Mouse (Mus musculus) gonadal fat pad, adult 2 months (tissue): ENCODE data around the gene Dedd2. TPM values are rescaled to one million over a fixed set of nuclear protein-coding genes. Genes with fewer than 3 reads are reported as not detected.

Source experiments
- DNase-seq: peaks from one replicate; pipeline ENCODE4 v3.0.0-alpha.2; 2012; ENCODE audit warnings: low read depth
- polyA plus RNA-seq: library from polyadenylated mRNA; depleted of rRNA; stranded (reverse); fragments of >200 nt; gene quantifications from 2 replicates; pipeline ENCODE4 v1.2.3, GENCODE M21; 2012; rRNA removed

Gene Dedd2
- polyA plus RNA-seq, 1 experiment, result 21.9 TPM

DNA sequence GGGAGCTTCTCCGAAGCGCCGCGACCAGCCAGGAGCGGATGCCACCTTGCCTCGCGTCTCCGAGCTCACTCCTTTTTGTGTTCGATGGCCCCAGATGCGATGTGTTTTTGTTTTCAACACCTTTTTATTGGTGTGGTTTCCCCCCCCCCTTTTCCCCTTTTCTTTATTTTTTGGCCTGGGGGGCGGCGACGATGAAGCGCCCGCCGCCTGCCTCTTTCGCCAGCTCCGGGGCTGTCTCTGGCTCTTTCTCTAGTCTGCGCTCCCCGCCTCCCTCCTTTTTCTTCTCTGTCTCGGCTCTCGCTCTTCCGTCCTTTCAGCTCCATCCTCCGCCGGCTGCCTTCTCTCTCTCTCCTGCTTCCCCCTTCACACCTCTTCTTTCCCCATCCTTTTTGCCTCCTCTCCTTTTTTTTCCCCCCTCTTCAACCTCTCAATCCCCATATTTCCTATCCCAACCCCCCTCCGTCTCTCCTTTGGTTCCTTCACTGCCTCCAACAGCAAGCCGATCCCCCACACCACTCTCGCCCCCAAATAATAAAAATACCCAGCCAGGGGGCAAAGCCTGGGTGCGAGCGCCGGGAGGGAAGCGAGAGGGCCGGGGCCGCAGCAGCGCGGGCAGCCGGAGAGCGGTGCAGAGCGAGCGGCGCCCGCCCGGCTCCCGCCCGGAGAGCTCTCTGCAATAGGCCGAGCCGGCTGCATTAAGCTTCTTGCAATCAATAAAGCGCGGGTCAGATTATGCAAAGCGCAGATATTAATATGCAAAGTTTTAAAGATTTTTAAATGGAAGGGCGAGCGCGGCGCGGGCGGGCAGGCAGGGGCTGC lies 41.4 kb downstream of the Dedd2 start:
- DNase-seq, result no peak

DNA sequence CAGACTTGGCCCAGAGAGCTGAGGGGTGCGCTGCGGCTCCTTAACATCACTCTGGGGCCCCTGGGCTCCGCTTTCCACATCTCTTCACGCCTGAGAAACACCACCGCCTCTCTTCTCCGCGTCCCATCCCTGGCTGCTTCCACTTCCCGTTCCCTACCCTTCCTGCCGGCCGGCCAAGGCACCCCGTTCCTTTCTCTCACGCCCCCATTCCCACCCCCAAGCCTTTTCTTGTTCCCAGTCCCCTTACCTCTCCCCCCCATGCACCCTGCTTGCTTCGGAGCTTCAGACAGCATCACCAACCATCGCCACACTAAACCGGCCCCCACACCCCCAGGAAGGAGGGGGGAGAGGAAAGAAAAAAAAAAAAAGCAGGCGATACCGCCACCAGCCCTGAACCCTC lies 42.1 kb downstream of the Dedd2 start:
- no peak for DNase-seq

DNA sequence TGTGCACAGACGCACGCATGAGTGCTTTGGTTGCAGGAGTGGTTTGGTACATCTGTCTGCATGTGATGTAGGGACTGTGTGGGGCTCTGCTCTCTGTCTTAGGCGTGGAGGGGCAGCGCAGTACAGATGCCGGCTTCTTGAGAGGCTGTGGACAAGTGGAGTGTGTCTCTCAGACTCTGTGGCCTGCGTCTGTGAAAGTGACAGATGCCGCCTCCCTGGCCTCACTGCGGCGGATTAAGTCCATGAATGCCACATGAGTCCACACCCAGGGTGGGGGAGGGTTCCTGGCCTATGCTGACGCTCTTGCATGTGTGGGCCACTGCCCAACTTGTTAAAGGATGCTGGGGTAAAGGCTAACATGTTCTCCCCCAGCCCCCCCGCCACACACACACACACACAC lies 46.1 kb downstream of the Dedd2 start:
- no peak for DNase-seq

DNA sequence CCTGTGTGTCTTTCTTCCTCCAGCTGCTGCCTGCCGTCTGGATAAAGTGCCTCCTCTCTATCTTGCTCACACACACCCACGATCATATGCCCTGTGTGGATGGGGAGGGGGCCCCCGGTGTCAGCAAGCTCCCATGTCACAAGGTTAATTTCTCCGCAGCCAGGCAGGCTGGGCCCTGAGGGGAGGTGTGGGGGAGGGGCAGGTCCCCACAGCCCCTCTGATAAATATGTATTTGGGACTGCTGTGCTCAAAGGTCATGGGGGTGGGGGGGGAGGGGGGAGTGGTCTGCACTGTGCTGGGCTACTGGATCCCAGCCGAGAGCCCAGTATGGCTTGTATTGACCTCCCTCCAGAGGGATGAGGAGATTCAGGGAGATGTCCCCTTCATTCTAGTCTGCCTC lies 47.7 kb downstream of the Dedd2 start:
- no peak for DNase-seq

DNA sequence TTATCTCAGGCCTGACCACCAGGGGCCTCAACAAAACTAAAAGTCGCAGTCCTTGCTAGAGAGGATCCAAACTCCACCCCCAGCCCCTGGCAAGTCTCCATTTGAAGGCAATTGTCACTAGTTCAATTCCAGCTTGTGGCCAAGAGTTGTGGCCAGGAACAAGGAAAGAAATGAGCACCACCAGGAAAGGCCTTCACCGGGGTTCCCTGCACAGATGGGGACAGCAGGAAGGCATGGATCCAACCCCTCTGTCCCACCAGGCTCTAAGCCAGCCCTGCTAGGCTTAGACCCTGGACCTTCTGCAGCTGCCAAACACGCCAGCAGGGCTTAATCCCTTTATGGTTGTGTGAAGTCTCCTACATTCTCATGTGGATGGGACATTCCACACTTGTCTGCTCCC lies 49.8 kb downstream of the Dedd2 start:
- no peak for DNase-seq

DNA sequence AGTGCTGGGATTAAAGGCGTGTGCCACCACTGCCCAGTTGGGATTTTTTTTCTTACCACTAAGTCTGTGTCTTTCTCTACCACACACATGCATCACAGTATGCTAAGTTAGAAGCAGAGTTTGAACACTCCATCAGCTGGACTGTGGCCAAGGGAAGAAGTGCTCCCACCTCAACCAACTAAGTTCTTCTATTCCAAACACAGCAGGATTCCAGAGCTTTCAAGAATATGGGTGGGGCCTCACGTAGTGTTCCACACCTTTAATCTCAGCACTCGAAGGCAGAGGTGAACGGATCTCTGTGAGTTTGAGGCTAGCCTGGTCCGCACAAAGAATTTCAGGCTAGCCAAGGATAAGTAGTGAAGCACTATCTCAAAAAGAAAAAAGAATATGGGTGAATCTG lies 54.3 kb downstream of the Dedd2 start:
- DNase-seq, result no peak

DNA sequence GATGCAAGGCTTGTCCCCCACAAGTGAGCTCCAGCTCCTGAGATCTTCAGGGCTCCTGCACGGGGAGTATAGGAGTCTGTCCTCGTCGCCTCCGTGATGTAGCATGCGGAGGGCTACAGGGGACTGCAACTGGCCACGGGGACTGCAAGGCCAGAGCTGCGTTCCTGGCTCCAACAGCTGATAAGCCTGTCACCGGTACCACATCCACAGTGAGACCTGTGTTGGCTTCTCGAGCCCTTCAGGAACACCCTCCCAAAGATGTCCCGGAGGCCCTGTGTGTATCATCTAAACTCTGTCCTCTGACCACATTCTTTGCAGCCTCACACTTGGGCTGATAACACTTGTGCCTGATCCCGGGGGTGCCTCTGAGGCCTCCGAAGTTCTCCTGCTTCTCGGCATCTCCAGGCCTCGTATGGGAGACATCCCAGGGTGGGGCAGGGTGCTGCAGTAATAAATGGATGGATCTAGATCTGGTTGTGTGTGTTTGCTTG lies 64.2 kb downstream of the Dedd2 start:
- no peak for DNase-seq

DNA sequence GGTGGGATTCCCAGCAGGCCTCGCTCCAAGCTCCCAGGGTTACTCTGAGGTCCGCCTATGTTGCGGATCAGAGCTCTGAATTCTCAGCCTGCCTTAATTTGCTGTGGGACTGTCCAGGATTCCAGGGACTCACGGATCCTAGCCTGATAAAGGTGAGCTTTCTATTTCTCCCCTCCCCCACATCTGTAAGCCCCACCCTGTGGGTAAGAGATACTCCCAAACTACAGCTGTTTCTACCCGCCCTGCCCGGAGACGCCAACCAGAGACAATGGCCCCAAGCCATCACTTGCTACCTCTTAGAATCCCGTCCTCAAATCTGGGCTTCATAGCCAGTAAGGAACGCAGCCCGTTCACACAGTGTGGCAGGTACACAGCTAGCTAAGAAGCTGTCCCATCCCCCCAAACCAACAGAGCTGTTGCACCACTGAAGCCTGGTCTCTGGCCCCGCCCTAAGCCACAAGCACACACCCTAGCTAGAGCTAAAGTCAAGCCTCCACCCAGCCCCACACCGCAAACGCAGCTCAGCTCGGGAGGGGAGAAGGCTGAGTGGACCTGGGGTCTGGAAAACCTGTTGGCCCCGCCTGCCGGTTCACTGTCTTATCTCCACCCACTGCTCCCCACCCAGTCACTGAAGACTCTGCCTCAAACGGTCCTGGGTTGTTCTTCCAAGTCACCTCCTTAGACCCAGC lies 64.8 kb downstream of the Dedd2 start:
- DNase-seq, result no peak

DNA sequence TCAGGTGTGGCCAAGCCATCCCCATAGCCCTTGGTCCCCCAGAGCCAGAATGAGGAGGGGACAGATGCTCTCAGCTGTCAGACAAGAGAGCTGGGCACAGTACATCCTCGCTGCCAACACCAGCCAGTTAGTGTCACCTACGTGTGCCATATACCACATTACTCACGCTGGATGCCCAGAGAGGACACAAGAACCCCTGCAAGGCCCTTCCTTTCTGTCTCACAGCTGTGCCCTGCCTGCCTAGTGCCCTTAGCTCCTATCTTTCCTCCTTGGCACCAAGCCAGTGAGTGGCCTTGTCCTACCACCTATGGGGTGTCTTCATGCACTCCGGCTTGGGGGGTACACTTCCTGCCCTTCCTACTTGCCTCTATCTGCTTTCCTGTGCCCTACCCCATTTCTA lies 65.8 kb downstream of the Dedd2 start:
- no peak for DNase-seq

DNA sequence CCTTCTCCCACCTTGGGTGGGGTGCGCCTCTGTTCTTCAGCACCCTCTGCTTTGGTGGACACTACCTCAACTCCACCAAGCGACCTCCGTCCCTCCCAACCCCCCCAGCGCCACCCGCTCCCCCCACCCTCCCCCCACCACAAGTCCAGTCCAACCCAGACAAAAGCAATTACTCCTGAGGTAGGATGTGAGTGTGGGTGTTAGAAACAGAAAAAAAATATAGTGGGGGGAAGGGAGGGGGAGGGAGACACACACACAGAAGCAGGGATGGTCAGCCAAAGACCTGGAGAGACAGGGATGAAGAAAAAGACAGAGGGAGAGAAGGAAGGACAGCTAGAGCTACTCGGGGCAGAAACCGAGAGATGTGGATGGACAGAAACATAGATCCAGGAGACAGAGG lies 66.6 kb downstream of the Dedd2 start:
- no peak for DNase-seq

DNA sequence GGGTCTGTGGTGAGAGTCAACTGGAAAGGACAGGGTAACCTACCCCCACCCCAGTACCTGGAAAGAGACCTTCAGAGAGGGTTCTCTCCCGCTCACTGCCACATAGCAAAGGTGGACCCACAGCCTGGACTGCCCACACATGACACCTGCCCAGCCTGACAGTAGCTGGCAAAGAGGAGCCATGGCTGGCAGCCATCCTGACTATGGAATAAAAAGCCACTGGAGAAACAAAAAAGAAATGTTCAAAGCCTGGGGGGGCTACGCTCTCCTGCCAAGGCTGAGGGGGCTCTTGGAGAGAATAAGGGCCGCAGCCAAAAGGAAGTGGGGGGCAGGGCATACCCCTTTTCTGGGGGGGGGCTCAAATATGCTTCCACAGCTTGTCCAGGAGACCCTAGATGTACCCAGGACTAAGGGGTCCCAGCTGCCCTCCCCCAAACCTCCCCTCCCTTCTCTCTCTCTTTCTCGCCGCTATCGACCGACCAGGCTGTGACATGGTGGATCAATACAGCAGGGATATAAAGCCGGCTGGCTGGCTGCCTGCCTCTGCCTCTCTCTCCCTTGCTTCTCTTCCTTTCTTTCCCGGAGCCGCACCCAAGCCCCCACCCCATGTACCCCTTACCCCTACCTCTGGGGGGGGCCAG lies 68.4 kb downstream of the Dedd2 start:
- no peak for DNase-seq

DNA sequence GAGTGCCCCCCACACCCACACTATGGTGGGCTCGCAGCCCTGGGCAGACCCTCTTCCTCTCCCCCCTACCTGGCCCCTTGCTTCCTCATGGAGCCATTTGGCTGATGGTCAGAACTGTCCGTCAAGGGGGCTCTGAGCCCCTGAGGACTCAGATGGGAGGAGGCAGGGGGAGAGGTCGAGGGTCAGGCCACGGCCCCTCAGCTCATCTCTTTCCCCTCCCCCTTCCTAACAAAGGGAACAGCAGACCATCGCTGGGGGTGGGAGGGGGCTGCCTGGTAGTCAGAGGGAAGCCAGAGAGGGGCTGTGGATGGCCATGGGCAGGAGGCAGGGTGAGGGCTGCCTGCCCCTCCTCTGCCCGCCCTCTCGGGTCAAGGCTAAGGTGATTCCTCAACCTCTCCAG lies 69.4 kb downstream of the Dedd2 start:
- DNase-seq, result no peak

DNA sequence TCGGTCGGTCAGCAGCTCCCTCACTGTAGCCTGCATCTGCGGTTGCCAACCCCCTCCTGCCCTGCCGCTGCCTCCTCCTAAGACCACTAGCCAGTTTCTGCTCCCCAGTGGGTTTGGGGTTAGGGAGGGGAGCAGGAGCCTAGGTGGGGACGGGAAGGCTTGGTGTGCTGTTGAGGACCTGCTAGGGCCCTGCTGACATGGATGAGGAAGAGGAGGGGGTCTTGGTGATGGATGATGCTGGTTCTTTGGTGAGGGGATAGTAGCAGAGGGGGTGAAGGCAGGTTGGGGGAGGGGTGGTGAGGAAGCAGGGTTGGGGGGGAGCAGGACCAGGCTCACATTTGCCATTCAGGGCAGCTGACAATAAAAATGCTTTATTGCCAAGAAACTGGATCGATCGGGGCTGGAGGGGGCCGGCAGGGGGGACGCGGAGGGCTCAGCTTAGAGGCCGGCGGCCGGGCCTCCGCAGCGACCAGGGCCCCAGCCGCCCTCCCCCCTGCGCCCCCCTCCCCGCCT lies 70.2 kb downstream of the Dedd2 start:
- no peak for DNase-seq

Other genes with a start within 250 kb of the Dedd2 start
- gene Rabac1, start 247.9 kb downstream of the Dedd2 start, polyA plus RNA-seq, result 741 and 777 TPM in 2 replicates
- 3.0 TPM in 2 replicates for gene Atp1a3, start 214.7 kb downstream of the Dedd2 start, polyA plus RNA-seq
- 15.1 and 15.7 TPM in 2 replicates for gene Grik5, start 148.3 kb downstream of the Dedd2 start, polyA plus RNA-seq
- 15.9 and 21.7 TPM in 2 replicates for gene Zfp574, start 148.0 kb downstream of the Dedd2 start, polyA plus RNA-seq
- gene Pou2f2, start 40.9 kb downstream of the Dedd2 start, polyA plus RNA-seq, result 1.1 and 1.2 TPM in 2 replicates
- gene Zfp526, start 810 bp upstream of the Dedd2 start, polyA plus RNA-seq, result 10.1 and 10.3 TPM in 2 replicates
- 120 and 125 TPM in 2 replicates for gene Gsk3a, start 17.2 kb upstream of the Dedd2 start, polyA plus RNA-seq
- 33.2 and 43.4 TPM in 2 replicates for gene Erf, start 30.1 kb upstream of the Dedd2 start, polyA plus RNA-seq
- gene Cic, start 47.1 kb upstream of the Dedd2 start, polyA plus RNA-seq, result 54.4 and 81.6 TPM in 2 replicates
- gene Pafah1b3, start 77.4 kb upstream of the Dedd2 start, polyA plus RNA-seq, result 74.1 and 84.0 TPM in 2 replicates
- 0.19 and 0.30 TPM in 2 replicates for gene Prr19, start 80.8 kb upstream of the Dedd2 start, polyA plus RNA-seq
- not detected in 2 replicates for gene Tmem145, start 85.5 kb upstream of the Dedd2 start, polyA plus RNA-seq
- 40.0 and 41.2 TPM in 2 replicates for gene Megf8, start 96.5 kb upstream of the Dedd2 start, polyA plus RNA-seq
- gene Cnfn, start 149.1 kb upstream of the Dedd2 start, polyA plus RNA-seq, result not detected in 2 replicates
- gene Lipe, start 178.1 kb upstream of the Dedd2 start, polyA plus RNA-seq, result 664 and 702 TPM in 2 replicates
- gene Cxcl17, start 192.3 kb upstream of the Dedd2 start, polyA plus RNA-seq, result not detected in 2 replicates